Mouse (Mus musculus): ENCODE measurements around the gene Fadd. TPM values are rescaled to one million over a fixed set of nuclear protein-coding genes. Genes with fewer than 3 reads are reported as not detected.

Gene Fadd
- polyA plus RNA-seq, 1 experiment from 2014 or later = 11.2 TPM

Other genes starting within 250 kb of the Fadd start
- 162 and 169 TPM in 2 replicates for gene Cttn, start 111.5 kb downstream of the Fadd start, polyA plus RNA-seq (2014; fragmentation: Nextera tagmentation; extraction: Ambion mirVana)
- 37.9 and 41.3 TPM in 2 replicates for gene Ppfia1, start 28.7 kb downstream of the Fadd start, polyA plus RNA-seq (2014; fragmentation: Nextera tagmentation; extraction: Ambion mirVana)
- gene Ano1, start 169.5 kb upstream of the Fadd start, polyA plus RNA-seq (2014; fragmentation: Nextera tagmentation; extraction: Ambion mirVana) = 10.0 and 10.8 TPM in 2 replicates